Mouse (Mus musculus): ENCODE results near the gene Lhx1. TPM values are rescaled to one million over a fixed set of nuclear protein-coding genes. Genes with fewer than 3 reads are reported as not detected.

Gene Lhx1
- polyA plus RNA-seq (2015; fragmentation: Nextera tagmentation; extraction: Ambion mirVana) = 0.10 TPM in 1 of 2 replicates, not detected in the other

- DNase-seq (ENCODE audit: low spot score) = no peak
These were observed at the start of gene Lhx1 for GRCm38 (mm10) chr11:84525421-84526274. Gene Lhx1 (minus strand): TSS chr11:84525535.

GRCm38 (mm10) chr11:84574834-84575233 is 49.5 kb upstream of the Lhx1 start:
- DNase-seq (ENCODE audit: low spot score) = no peak

- DNase-seq (ENCODE audit: low spot score) = no peak
These were observed 48.3 kb upstream of the Lhx1 start for GRCm38 (mm10) chr11:84573637-84574036.

DNA sequence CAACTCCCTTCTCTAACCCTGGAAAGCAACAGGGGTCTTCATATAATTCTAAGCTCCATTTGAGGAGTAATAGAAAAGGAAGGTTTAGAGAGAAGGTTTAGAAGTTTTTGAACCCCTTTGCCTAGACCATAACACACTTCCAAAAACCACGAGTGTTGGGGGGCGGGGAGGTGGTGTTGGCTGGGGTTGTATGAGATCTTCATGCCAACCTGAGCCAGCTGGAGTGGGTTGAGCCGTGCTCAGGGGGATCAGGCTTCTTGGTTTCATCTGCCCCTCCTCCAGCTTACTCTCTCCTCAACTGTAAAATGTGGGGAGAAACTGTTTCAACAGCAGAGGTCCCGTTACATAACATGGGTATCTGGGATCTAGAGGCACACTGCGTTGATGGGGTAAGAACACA is 45.5 kb upstream of the Lhx1 start:
- no peak for DNase-seq (ENCODE audit: low spot score)

- DNase-seq (ENCODE audit: low spot score) = no peak
These were observed 45.1 kb upstream of the Lhx1 start for GRCm38 (mm10) chr11:84570392-84570791.

DNA sequence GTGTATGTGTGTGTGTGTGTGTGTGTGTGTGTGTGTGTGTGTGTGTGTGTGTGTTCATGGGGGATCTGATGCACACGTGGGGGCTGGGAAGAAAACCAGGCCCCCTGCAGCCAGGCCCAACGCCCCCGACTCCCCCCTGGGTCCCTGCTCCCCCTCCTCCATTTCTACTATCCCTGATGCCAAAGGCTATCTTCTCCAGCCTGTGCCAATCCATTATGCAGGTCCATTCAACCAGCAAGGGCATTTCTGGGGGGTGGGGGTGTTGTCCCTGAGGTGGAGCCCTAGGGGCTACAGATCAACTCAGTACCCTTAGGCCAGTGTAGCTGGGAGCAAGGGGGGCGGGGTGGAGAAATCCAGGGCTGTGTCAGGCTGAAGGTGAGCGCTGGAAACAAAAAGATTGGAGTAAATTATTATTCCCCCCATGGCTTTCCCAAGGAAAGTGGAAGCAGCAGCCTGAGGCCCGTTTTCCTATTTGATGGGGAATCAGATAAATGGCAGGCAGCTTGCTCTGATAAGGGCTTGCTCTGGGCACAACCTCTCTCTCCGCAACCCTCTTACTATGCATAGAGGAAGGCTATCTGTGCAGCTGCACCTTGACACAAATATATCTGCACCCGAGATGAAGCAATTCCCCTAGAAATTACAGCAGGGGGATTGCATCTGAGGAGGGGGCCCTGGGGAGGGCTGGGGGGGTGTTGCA is 43.9 kb upstream of the Lhx1 start:
- DNase-seq (ENCODE audit: low spot score) = no peak

GRCm38 (mm10) chr11:84568482-84568881 is 43.1 kb upstream of the Lhx1 start:
- DNase-seq (ENCODE audit: low spot score) = no peak

GRCm38 (mm10) chr11:84566691-84567090 is 41.4 kb upstream of the Lhx1 start:
- DNase-seq (ENCODE audit: low spot score) = no peak

DNA sequence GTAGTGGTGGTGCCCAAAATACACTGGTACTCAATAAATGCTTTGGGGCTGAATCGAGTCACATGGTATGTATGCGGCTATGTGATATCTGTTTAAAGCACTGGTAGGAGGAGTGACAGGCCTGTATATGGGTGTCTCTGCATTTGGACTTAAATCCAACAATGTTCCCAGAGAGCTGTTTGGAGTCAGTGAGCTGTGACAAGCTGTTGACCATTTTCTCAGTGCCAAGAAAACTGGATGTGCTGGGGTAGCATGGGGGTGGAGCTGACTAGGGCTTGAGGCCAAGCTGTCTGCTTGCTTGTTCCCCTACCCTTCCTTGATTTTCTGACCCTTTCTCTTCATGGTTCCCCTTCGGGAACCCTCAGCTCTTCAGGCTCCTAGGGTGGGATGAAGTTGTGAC is 39.9 kb upstream of the Lhx1 start:
- DNase-seq (ENCODE audit: low spot score) = no peak

DNA sequence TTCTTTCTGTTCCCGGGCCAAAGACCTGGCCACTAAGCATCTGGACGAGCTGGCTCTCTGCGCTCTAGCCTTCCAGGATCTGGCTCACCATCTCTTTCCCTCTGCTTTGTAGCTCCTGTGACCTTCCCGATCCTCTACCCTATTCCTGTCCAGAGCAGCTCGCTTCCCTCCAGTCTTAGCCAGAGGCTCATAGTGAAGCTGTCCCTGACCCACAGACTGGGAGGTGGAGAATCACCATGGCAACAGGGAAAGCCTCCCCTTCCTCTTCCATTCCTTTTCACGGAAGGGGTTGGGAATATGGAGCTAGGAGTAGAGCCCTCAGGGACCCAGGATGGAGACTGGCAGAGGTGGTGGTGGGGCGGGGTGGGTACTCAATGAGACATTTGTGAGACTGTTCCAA is 38.0 kb upstream of the Lhx1 start:
- no peak for DNase-seq (ENCODE audit: low spot score)

- no peak for DNase-seq (ENCODE audit: low spot score)
These were observed 37.5 kb upstream of the Lhx1 start for GRCm38 (mm10) chr11:84562758-84563347.

GRCm38 (mm10) chr11:84561546-84561945 is 36.2 kb upstream of the Lhx1 start:
- no peak for DNase-seq (ENCODE audit: low spot score)

DNA sequence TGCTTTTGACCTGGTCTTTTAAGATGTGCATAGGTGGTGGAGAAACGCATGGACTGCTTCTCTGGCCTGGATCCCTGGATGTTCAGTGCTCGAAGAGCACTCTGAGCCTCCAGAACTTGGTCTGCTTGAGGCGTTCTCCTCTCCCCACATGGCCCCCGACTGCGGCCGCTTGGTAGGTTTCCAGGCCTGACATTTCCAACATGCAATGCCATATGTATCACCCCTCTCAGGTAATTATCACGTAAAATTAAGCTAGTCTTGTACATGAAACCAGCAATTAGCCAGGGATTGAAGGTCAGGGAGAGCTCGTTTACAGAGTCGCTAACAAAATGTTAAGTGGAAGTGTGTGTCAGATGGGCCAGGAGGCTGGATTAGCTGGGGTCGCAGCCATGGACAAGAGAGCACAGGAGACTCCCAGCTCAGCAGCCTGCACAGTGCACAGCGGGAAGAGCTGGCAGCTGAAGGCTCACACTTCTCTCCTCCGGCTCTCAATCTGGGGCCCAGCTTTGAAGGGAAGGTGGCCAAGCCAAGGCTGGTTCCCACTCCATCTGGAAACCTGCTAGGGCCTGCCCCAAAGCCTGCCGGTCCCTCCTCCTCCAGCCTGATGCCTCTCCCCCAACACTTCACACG is 28.6 kb upstream of the Lhx1 start:
- DNase-seq (ENCODE audit: low spot score) = no peak

- no peak for DNase-seq (ENCODE audit: low spot score)
These were observed 26.0 kb upstream of the Lhx1 start for GRCm38 (mm10) chr11:84551296-84551695.

GRCm38 (mm10) chr11:84549258-84549791 is 24.0 kb upstream of the Lhx1 start:
- DNase-seq (ENCODE audit: low spot score) = no peak

DNA sequence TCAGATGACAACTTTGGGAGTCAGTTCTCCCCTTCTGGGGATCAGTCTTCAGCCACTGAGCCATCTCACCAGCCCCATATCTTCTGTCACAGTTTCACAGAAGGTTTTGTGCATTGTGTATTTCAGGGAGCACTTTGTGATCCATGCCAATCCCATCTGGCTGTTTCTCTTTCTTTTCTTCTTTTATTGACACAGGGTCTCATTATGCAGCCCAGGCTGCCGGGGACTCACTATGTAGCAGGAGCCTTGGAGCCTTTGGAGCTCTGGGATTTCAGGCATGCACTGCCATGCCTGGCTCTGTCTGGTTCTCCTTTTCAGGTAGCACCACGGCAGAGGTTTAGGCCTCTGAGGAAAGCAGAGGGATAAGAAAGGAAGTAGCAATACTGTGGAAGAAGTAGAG is 23.0 kb upstream of the Lhx1 start:
- no peak for DNase-seq (ENCODE audit: low spot score)

DNA sequence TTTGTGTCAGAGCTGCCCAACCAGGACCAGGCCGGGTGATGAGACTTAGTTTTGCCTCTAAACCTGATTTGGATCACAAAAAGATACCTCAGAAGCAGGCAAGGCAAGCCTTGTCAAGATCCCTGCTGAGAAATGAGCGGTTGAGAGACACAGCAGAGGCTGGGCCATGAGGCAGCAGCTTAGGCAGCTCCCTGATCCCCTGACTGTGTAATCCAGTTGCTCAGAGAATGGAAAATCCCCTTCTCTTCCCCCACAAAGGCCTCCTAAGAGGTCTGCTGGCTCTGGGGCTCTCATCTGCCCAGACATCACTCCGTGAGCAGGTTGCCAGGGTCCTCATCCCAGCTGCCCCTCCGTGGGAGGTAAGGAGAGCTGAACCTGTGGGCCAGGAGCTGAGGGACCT is 14.6 kb upstream of the Lhx1 start:
- DNase-seq (ENCODE audit: low spot score) = no peak

DNA sequence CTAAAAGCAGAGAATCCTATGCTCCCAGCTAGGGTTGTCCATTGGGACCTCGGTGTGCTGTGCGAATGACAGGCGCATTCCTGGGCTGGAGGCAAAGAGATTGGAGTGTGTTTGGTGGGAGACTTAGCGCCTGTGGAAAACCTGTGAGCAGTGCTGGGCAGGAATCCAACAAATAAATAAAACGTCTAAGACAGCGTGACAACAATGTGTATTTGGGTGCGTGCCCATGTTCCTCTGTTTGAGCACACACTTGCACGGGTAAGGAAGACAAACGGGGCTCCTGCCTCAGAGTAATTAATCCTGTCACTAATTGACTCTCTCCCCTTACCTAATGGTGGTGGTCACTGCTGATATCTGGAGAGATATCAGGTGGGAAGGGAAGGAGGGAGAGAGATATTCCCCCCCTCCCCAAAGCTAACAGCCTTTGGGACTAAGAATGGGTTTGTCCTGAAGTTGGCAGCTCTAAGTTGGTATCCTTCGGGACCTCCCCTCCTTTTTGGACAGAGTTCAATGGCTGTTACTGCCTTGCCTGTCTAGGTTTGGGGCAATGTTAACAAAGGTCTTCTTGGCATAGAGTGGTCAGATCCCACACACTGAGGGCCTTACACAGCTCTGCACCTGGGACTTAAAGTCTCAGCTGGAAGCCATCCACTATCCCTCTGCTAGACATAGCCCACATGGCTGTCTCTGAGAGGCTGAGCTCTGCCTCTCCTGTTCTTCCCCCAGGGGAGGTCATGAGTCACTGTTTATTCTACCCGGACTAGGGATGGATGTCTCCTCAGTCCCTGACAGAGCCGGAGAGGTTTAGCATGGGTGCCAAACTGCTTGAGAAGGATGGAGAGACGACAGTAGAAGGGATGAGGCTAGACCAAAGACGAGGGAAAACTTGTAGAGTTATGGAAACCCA is 4.7 kb upstream of the Lhx1 start:
- DNase-seq (ENCODE audit: low spot score) = no peak

GRCm38 (mm10) chr11:84529143-84529755 is 3.9 kb upstream of the Lhx1 start:
- no peak for DNase-seq (ENCODE audit: low spot score)
